Mouse (Mus musculus) liver, embryonic 14.5 days (tissue): Measurements from ENCODE around the gene Mfap1b. TPM values are rescaled to one million over a fixed set of nuclear protein-coding genes. Genes with fewer than 3 reads are reported as not detected.

Experiments
- ATAC-seq: fragments of 200-750 bp; cut with Nextera tagmentation; 2 replicates; pipeline ENCODE4 v1.8.0; 2017; ENCODE audit warnings: moderate number of reproducible peaks, mild to moderate bottlenecking, moderate library complexity; ENCODE audit not compliant: insufficient read depth
- DNase-seq, 3 experiments: peaks; one replicate each; pipeline ENCODE4 v3.0.0-alpha.2; 2012 to 2013; ENCODE audit warnings: low read depth in 3 of 3, low spot score in 3 of 3
- H3K27ac ChIP-seq: fragments of 300-500 bp; sonication (generic); 2 replicates; pipeline ENCODE4 v1.5.1; 2014; ENCODE audit warnings: moderate library complexity, mild to moderate bottlenecking, control low read depth, inconsistent platforms
- H3K27me3 ChIP-seq: fragments of 300-500 bp; sonication (generic); 2 replicates; pipeline ENCODE4 v1.6.1; 2014; ENCODE audit warnings: mild to moderate bottlenecking, low read length, moderate library complexity; ENCODE audit not compliant: control insufficient read depth, insufficient read depth
- H3K36me3 ChIP-seq: fragments of 300-500 bp; sonication (generic); replicated peaks from 2 replicates; pipeline ENCODE4 v1.6.1; 2014; ENCODE audit warnings: low read depth; ENCODE audit not compliant: control insufficient read depth, insufficient read depth
- H3K4me1 ChIP-seq, 2 experiments: fragments of 200-500 bp in 1 of 2; fragments of 300-500 bp in 1 of 2; sonication (generic) in 1 of 2; replicated peaks; 2 replicates each; pipeline ENCODE4 v1.6.1; 2012 to 2014; ENCODE audit warnings: antibody characterized with exemption in 1 of 2, inconsistent platforms in 1 of 2, low read length in 1 of 2; ENCODE audit not compliant: control insufficient read depth in 2 of 2, insufficient read depth in 2 of 2
- H3K4me2 ChIP-seq: fragments of 300-500 bp; sonication (generic); 2 replicates; pipeline ENCODE4 v1.6.1; 2014; ENCODE audit warnings: low read depth, mild to moderate bottlenecking, control low read depth, moderate library complexity
- H3K4me3 ChIP-seq, 2 experiments: fragments of 200-500 bp in 1 of 2; fragments of 300-500 bp in 1 of 2; sonication (generic) in 1 of 2; 2 replicates each; pipeline ENCODE4 v1.5.1; 2012 to 2014; ENCODE audit warnings: low read depth in 2 of 2, low read length in 2 of 2, mild to moderate bottlenecking in 2 of 2, control low read depth in 1 of 2, inconsistent platforms in 1 of 2, moderate library complexity in 1 of 2; ENCODE audit not compliant: insufficient read depth in 1 of 2
- H3K9ac ChIP-seq: fragments of 300-500 bp; sonication (generic); replicated peaks from 2 replicates; pipeline ENCODE4 v1.6.1; 2014; ENCODE audit warnings: mild to moderate bottlenecking, control low read depth, moderate library complexity
- H3K9me3 ChIP-seq: fragments of 300-500 bp; sonication (generic); 2 replicates; pipeline ENCODE4 v1.6.1; 2016; ENCODE audit warnings: low read length, mixed read lengths; ENCODE audit not compliant: control insufficient read depth
- CTCF ChIP-seq: IDR thresholded peaks from 2 replicates; pipeline ENCODE4 v1.5.1; 2016; ENCODE audit warnings: antibody characterized with exemption, low read depth, control low read depth
- EP300 ChIP-seq: IDR thresholded peaks from 2 replicates; pipeline ENCODE4 v1.6.1; 2016; ENCODE audit warnings: antibody characterized with exemption, low read depth
- WGBS: fragments of 180-500 bp; shearing (Covaris S2); extraction: QIAGEN DNeasy Blood & Tissue Kit; methylation state at CpG from one replicate; pipeline ENCODE4 v1.1.7; 2014; ENCODE audit not compliant: insufficient replicate concordance; 5-methylcytosine and 5-hydroxymethylcytosine counted together
- polyA plus RNA-seq, 2 experiments: library from polyadenylated mRNA; depleted of rRNA in 1 of 2; stranded (reverse) in 1 of 2; unstranded in 1 of 2; fragments of >200 nt; fragmentation: Nextera tagmentation in 1 of 2; extraction: Ambion mirVana in 1 of 2; gene quantifications; 2 replicates each; pipeline versions ENCODE4 v1.2.1 to v1.2.3; 2012 to 2014

Gene Mfap1b
- polyA plus RNA-seq, 2 experiments = 8.7 to 20.1 TPM

DNA sequence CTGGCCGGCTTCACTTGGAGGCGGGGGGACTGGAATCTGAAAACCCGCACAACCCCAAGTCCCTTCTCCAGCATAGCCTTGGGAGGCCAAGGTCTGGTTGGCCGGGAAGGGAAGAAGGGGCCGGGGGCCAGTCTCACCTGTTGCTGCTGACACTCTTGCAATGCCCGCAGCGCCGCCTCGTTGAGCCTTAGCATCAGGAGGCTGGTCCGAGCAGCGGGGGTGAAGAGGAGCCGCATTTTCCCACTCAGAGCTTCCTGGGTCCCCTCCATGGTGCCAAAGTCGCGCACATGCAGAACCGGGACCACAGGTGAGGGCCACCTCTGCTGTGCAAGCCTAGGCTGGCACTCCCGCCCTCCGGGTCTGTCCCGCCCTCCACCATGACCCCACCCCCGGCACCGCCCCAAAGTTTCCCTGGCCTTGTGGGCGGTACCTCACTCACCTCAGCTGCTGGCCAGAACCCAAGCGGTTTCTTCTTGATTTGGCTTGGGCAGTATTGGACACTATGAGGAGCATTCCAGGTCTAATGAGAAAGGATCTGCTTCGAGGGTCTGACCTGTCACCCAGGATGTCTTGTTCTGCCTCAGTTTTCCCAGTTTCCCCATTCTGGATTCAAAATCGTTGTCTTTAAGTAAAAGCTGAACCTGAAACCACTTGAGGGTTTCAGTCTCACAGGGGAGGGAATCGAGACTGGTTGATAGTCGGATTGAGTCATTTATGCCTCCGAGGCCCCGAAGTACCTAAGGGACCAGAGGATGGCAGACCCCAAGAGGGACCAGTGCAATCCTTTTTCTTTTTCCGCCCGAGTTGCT is 31.4 kb downstream of the Mfap1b start:
- H3K27me3 ChIP-seq = peaks cover 3% of the 10 kb centered on the region
- DNase-seq = peak; percentile 52 to 68 (median 60)
- TF ChIP-seq EP300 (no peak), CTCF (no peak)
- H3K4me1 ChIP-seq = peaks cover 4 to 5% of the 10 kb centered on the region in 2 experiments
- H3K9me3 ChIP-seq = no peaks in the 10 kb centered on the region
- peak overlapping the region; percentile 41 for H3K9ac ChIP-seq
- 2% methylated on average over 29 of the region's 30 CpGs for WGBS
- H3K4me2 ChIP-seq = peak overlapping the region; percentile 81
- H3K27ac ChIP-seq = no peak overlapping the region; the same call in 1 of the 2 replicates
- H3K4me3 ChIP-seq = peak overlapping the region; percentile 44 to 55
- peak; percentile 92 for ATAC-seq
- peaks cover 15% of the 10 kb centered on the region for H3K36me3 ChIP-seq

DNA sequence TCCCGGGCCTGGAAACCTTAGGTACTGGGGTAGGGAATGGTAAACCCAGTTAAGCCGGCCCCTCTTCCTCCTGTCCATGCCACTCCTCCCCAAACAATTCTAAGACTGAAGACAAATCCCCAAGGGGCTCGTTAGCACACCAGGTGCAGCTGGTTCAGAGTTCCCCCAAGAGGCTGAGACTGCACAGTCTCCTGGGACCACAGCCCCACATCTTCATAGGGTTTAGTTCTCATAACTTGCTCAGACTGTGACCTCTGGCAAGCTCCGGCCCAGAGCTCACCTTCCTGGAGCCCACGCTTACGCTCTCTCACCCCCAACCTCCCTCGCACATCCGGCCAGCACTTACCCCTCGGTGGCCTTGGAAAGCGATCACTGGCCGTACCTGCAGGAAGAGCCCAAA is 32.1 kb downstream of the Mfap1b start:
- Histone ChIP-seq H3K9ac (no peak overlapping the region; the same call in 1 of the 2 replicates), H3K9me3 (no peaks in the 10 kb centered on the region), H3K27me3 (peaks cover 3% of the 10 kb centered on the region), H3K4me2 (peak overlapping the region; percentile 81), H3K4me3 (peak overlapping the region; percentile 44 to 55; a peak in 3 of 4 replicates), H3K36me3 (peaks cover 19% of the 10 kb centered on the region), H3K4me1 (peaks cover 4 to 5% of the 10 kb centered on the region in 2 experiments), H3K27ac (no peak overlapping the region)
- WGBS = 15% methylated on average over 11 of the region's 11 CpGs
- DNase-seq = no peak
- TF ChIP-seq CTCF (no peak), EP300 (no peak)
- no peak for ATAC-seq

DNA sequence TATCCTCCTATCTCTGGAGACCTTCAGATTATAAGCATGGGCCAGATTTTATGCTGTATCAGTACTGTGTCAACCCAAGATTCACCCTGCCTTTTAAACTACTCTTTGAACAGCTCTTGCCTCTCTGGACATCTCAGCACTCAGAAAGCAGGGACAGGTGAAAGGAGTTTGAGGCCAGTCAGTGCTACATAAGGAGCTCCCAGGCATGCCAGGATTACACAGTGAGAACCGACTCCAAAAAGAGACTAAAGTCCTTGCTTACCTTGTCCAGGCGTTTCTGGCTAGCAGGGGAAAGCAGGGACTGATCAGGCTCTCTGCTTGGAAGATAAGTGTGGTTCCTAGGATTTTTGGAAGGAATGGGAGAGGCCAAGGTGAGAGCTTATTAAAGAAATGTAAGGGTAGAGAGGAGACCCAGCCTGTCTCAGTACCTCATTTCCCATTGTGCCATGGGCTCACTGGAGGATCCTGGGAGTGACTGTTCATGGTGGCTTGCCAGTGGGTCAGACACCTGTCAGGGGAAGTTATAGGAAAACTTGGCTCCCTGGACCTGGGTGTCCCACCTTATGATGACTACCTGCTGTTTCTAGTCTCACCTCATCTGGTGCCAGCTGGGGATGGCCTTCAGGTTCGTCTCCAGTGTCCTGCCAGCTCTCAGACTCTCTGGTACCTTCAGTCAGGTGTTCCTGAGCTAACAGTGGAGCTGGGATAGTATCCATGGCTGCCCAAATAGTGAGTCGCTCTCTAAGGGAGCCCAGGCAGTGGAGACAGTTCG is 32.8 kb downstream of the Mfap1b start:
- peaks cover 4 to 5% of the 10 kb centered on the region in 2 experiments for H3K4me1 ChIP-seq
- peaks cover 21% of the 10 kb centered on the region for H3K36me3 ChIP-seq
- ATAC-seq (no peak), DNase-seq (no peak)
- TF ChIP-seq CTCF (no peak), EP300 (no peak)
- H3K4me2 ChIP-seq = no peak overlapping the region
- H3K4me3 ChIP-seq = no peak overlapping the region
- H3K27ac ChIP-seq = no peak overlapping the region
- no peaks in the 10 kb centered on the region for H3K9me3 ChIP-seq
- no peak overlapping the region for H3K9ac ChIP-seq
- peaks cover 3% of the 10 kb centered on the region for H3K27me3 ChIP-seq
- 44% methylated on average over 5 of the region's 5 CpGs for WGBS

DNA sequence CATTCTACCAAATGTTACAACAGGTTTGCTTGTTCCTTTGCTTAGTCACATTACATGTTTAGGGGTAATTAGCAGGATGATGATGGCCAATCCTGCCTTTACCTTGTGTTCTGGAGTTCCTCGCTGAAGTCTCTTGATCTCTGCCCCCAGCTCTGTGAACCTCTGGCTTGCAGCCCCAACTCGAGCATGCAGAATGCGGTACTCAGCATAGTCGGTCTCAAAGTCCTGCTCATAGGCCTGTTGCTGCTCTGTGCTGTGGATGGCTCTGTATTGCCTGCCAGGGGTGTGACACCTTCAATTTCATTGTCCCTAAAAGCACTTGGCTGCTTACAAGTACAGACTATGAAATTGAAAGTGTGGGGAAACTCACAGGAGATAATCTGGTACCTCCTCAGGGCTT is 34.1 kb downstream of the Mfap1b start:
- Histone ChIP-seq H3K4me2 (no peak overlapping the region), H3K9ac (no peak overlapping the region), H3K27ac (no peak overlapping the region), H3K4me3 (no peak overlapping the region), H3K9me3 (no peaks in the 10 kb centered on the region), H3K4me1 (peaks cover 4 to 5% of the 10 kb centered on the region in 2 experiments; a peak in 3 of 4 replicates), H3K36me3 (peaks cover 29% of the 10 kb centered on the region), H3K27me3 (peaks cover 3% of the 10 kb centered on the region)
- 60% methylated on average over 4 of the region's 4 CpGs for WGBS
- TF ChIP-seq CTCF (no peak), EP300 (no peak)
- DNase-seq (no peak), ATAC-seq (no peak)

DNA sequence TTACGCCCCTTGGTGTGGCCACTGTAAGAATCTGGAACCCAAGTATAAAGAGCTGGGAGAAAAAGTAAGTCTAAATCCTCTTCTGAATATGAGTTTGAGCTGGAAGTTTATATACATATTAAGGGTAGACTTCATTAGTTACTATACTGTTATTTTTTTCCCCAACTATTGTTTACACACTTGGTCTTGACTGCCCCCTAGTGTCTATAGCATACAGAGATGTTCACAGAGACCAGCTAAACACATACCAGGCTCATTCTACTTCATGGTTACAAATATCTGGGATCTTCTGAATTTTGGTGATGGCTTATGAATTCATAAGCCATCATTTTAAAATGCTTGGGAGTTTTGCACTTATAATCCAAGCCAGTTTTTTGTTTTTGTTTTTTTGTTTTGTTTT is 39.0 kb downstream of the Mfap1b start:
- H3K27me3 ChIP-seq = no peaks in the 10 kb centered on the region
- no peak overlapping the region for H3K27ac ChIP-seq
- peaks cover 71% of the 10 kb centered on the region for H3K36me3 ChIP-seq
- no peaks in the 10 kb centered on the region for H3K4me1 ChIP-seq
- no peak overlapping the region for H3K4me3 ChIP-seq
- no peak for TF ChIP-seq EP300
- peak; percentile 51; the same call in 1 of the 2 replicates for TF ChIP-seq CTCF
- no peak overlapping the region for H3K4me2 ChIP-seq
- WGBS = 89% methylated on average over 1 of the region's 1 CpGs
- DNase-seq (no peak), ATAC-seq (no peak)
- no peaks in the 10 kb centered on the region for H3K9me3 ChIP-seq
- no peak overlapping the region for H3K9ac ChIP-seq
